Mouse (Mus musculus) embryonic facial prominence, embryonic 13.5 days (tissue): ENCODE results near the gene Ifih1. TPM values are rescaled to one million over a fixed set of nuclear protein-coding genes. Genes with fewer than 3 reads are reported as not detected.

Source experiments
- ATAC-seq: fragments of 200-750 bp; cut with Nextera tagmentation; 2 replicates; pipeline ENCODE4 v1.8.0; 2017; ENCODE audit warnings: low read depth; ENCODE audit not compliant: insufficient number of reproducible peaks, insufficient read depth, low FRiP score, low TSS enrichment
- H3K27ac ChIP-seq: fragments of 300-500 bp; sonication (generic); 2 replicates; pipeline ENCODE4 v1.5.1; 2015; ENCODE audit warnings: moderate library complexity, mild to moderate bottlenecking, inconsistent platforms
- H3K27me3 ChIP-seq: fragments of 300-500 bp; sonication (generic); 2 replicates; pipeline ENCODE4 v1.6.1; 2015; ENCODE audit warnings: mild to moderate bottlenecking, inconsistent platforms
- H3K36me3 ChIP-seq: fragments of 300-500 bp; sonication (generic); 2 replicates; pipeline ENCODE4 v1.6.1; 2015; ENCODE audit warnings: mild to moderate bottlenecking, inconsistent platforms
- H3K4me1 ChIP-seq: fragments of 300-500 bp; sonication (generic); 2 replicates; pipeline ENCODE4 v1.6.1; 2015; ENCODE audit warnings: inconsistent platforms
- H3K4me2 ChIP-seq: fragments of 300-500 bp; sonication (generic); 2 replicates; pipeline ENCODE4 v1.6.1; 2015; ENCODE audit warnings: moderate library complexity, mild to moderate bottlenecking, inconsistent platforms
- H3K4me3 ChIP-seq: fragments of 300-500 bp; sonication (generic); 2 replicates; pipeline ENCODE4 v1.5.1; 2015; ENCODE audit warnings: mild to moderate bottlenecking, inconsistent platforms
- H3K9ac ChIP-seq: fragments of 300-500 bp; sonication (generic); 2 replicates; pipeline ENCODE4 v1.6.1; 2015; ENCODE audit warnings: mild to moderate bottlenecking, inconsistent platforms
- H3K9me3 ChIP-seq: fragments of 300-500 bp; sonication (generic); 2 replicates; pipeline ENCODE4 v1.6.1; 2016; ENCODE audit warnings: inconsistent platforms
- WGBS: fragments of 180-500 bp; shearing (Covaris S2); methylation state at CpG from one replicate; pipeline ENCODE4 v1.1.7; 2015; ENCODE audit warnings: mixed read lengths; 5-methylcytosine and 5-hydroxymethylcytosine counted together
- polyA plus RNA-seq: library from polyadenylated mRNA; unstranded; fragments of >200 nt; fragmentation: Nextera tagmentation; extraction: Ambion mirVana; gene quantifications from 2 replicates; pipeline ENCODE4 v1.2.1, GENCODE M21; 2015

Ifih1 gene
- polyA plus RNA-seq, 1 experiment from 2014 or later, result 1.1 TPM

GRCm38 (mm10) chr2:62660565-62660964 lies 14.5 kb upstream of the Ifih1 start:
- WGBS, result 50% methylated on average over 6 of the region's 6 CpGs
- ATAC-seq, result no peak

GRCm38 (mm10) chr2:62656072-62656471 lies 10.0 kb upstream of the Ifih1 start:
- no peak for ATAC-seq
- H3K36me3 ChIP-seq, result no peaks in the 10 kb centered on the region
- 61% methylated on average over 1 of the region's 1 CpGs for WGBS
- H3K9me3 ChIP-seq, result no peaks in the 10 kb centered on the region
- H3K4me3 ChIP-seq, result no peak overlapping the region
- H3K27ac ChIP-seq, result no peak overlapping the region
- no peaks in the 10 kb centered on the region for H3K4me1 ChIP-seq
- H3K9ac ChIP-seq, result no peak overlapping the region
- H3K4me2 ChIP-seq, result no peak overlapping the region
- 0 out of 2 replicates have a peak, but pooled peaks cover 3% of the 10 kb centered on the region for H3K27me3 ChIP-seq

More at GRCm38 (mm10) chr2:62660565-62660964, 14.5 kb upstream of the Ifih1 start:
- Histone ChIP-seq H3K9me3 (no peaks in the 10 kb centered on the region), H3K27me3 (peaks cover 22% of the 10 kb centered on the region), H3K36me3 (no peaks in the 10 kb centered on the region), H3K27ac (no peak overlapping the region), H3K4me3 (no peak overlapping the region), H3K9ac (no peak overlapping the region), H3K4me2 (no peak overlapping the region), H3K4me1 (no peaks in the 10 kb centered on the region)

DNA sequence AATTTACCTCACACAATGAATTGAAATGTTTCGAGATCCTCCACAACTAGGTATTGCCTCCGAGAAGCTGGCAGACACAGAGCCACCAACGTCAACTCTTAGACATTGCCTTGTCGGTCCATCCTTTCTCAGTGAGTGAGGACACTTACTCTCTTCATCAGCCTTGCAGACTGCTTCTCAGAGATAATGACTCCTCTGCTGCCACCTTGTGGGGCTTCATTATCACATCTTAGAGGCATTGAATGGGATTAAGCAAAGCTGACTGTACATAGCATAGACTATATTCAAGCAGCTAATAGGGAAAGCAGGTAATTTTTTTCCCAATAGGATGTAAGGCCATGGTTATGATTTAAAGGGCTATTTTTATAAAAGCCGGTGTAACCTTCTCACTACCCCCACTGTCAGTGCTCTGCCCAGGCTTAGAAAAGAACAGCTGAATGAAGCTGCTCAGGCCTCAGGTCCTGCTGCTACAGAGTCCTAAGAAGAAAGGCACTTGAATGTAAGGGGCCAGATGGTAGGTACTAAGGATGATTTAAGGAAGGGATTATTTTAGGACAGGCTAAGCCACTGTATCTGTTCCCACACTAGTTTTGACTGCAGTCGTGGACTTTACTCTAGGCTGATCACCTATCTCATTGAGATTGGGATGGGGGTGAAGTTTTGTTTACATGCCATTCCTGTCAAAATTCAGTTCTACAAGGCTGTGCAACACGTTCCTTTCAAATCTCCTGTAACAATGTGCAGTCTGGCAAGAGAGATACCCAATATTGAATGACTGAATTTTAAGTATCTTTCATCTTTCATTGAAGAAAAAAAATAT lies 8.7 kb upstream of the Ifih1 start:
- WGBS, result 52% methylated on average over 7 of the region's 7 CpGs
- H3K9me3 ChIP-seq, result no peaks in the 10 kb centered on the region
- H3K27me3 ChIP-seq, result 0 out of 2 replicates have a peak, but pooled peaks cover 3% of the 10 kb centered on the region
- no peak overlapping the region for H3K9ac ChIP-seq
- H3K27ac ChIP-seq, result no peak overlapping the region
- ATAC-seq, result no peak
- no peaks in the 10 kb centered on the region for H3K4me1 ChIP-seq
- no peak overlapping the region for H3K4me3 ChIP-seq
- no peak overlapping the region for H3K4me2 ChIP-seq
- H3K36me3 ChIP-seq, result no peaks in the 10 kb centered on the region

DNA sequence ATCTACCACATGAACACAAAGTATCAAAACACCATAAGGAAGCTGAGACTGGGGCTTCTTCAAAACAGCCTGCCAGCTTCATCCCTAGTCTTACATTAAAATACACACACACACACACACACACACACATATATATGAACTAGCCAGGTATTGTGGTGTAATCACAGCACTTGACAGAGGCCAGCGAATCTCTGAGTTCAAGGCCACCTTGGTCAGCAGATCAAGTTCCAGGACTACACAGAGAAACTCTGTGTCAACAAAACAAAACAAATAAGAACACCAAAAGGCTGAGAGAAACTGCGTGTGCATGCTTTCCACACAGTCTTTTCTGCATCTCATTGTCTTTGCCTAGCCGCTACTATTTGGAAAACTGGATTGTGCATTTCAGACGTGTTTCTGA lies 6.4 kb upstream of the Ifih1 start:
- Histone ChIP-seq H3K27ac (no peak overlapping the region), H3K9ac (no peak overlapping the region), H3K27me3 (0 out of 2 replicates have a peak, but pooled peaks cover 3% of the 10 kb centered on the region), H3K4me1 (no peaks in the 10 kb centered on the region), H3K4me2 (no peak overlapping the region), H3K36me3 (no peaks in the 10 kb centered on the region), H3K9me3 (no peaks in the 10 kb centered on the region), H3K4me3 (no peak overlapping the region)
- ATAC-seq, result no peak
- WGBS, result 74% methylated on average over 4 of the region's 4 CpGs

- H3K9me3 ChIP-seq, result no peaks in the 10 kb centered on the region
These were observed 5.8 kb upstream of the Ifih1 start for GRCm38 (mm10) chr2:62651890-62652289.

DNA sequence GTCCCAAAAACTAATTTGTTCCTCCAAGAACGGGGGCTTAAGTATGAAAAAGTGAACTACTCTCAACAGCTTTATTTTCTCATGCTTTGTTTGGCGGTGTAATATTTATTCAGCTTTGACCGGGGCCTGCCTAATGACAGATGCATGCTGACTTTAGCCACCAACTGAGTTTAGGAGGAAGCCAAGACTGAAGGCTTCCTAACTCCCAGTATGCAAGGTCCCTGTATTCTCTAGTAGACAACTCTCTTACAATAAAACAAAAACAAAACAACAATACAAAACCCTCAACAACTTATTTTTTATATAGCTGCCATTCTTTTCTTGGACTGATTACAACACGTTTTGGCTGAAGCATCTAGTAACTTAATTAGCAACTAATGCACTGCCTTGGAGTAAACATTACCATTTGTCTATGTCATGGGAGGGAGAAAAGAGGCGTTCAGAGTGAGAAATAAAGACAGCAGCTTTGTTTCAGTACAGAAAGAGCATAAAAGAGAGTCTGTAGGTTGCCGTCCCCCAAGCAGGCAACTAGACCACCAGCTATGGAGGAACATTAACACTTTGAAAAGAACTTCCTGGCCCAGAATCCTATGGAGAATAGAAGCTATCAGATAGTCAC lies 725 bp upstream of the Ifih1 start:
- Histone ChIP-seq H3K36me3 (no peaks in the 10 kb centered on the region), H3K4me3 (peak overlapping the region; percentile 58), H3K9ac (no peak overlapping the region), H3K27ac (no peak overlapping the region), H3K9me3 (no peaks in the 10 kb centered on the region), H3K4me2 (peak overlapping the region; percentile 71), H3K4me1 (0 out of 2 replicates have a peak, but pooled peaks cover 4% of the 10 kb centered on the region), H3K27me3 (peaks cover 5% of the 10 kb centered on the region; the same call in 1 of the 2 replicates)
- ATAC-seq, result no peak
- WGBS, result 27% methylated on average over 6 of the region's 6 CpGs

More at GRCm38 (mm10) chr2:62651890-62652289, 5.8 kb upstream of the Ifih1 start:
- Histone ChIP-seq H3K9ac (no peak overlapping the region), H3K27ac (no peak overlapping the region), H3K27me3 (0 out of 2 replicates have a peak, but pooled peaks cover 3% of the 10 kb centered on the region), H3K4me1 (no peaks in the 10 kb centered on the region), H3K4me3 (no peak overlapping the region), H3K36me3 (no peaks in the 10 kb centered on the region), H3K4me2 (no peak overlapping the region)
- no peak for ATAC-seq
- WGBS, result 67% methylated on average over 4 of the region's 4 CpGs

DNA sequence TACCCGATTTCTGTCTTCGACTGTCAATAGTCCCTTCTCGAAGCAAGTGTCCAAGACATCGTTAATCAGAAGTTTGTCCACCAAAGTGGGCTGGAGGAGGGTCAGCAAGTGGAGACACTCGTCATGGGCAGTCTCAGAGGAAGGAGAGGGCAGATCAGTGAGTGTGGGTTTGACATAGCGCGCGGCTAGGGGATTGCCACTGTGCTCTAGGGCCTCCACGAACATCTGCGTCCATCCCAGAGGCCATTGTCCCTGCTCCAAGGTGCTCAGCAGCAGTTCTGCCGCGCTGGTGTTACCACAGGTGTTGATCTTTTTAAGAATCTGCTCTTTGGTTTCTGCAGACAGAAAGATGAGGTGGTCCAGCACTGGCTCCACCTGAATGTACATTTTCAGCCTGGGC lies 580 bp downstream of the Ifih1 start:
- Histone ChIP-seq H3K4me2 (peak overlapping the region; percentile 71), H3K4me1 (0 out of 2 replicates have a peak, but pooled peaks cover 4% of the 10 kb centered on the region), H3K27ac (no peak overlapping the region), H3K4me3 (peak overlapping the region; percentile 58), H3K27me3 (peaks cover 5% of the 10 kb centered on the region; the same call in 1 of the 2 replicates), H3K36me3 (no peaks in the 10 kb centered on the region), H3K9ac (peak overlapping the region; percentile 67), H3K9me3 (no peaks in the 10 kb centered on the region)
- ATAC-seq, result no peak
- WGBS, result 37% methylated on average over 12 of the region's 12 CpGs

- peaks cover 5% of the 10 kb centered on the region; the same call in 1 of the 2 replicates for H3K27me3 ChIP-seq
- H3K4me2 ChIP-seq, result no peak overlapping the region
- H3K9ac ChIP-seq, result no peak overlapping the region
- no peak overlapping the region for H3K4me3 ChIP-seq
- 85% methylated on average over 5 of the region's 5 CpGs for WGBS
- no peak for ATAC-seq
- H3K4me1 ChIP-seq, result 0 out of 2 replicates have a peak, but pooled peaks cover 4% of the 10 kb centered on the region
- H3K9me3 ChIP-seq, result no peaks in the 10 kb centered on the region
- H3K36me3 ChIP-seq, result no peaks in the 10 kb centered on the region
- H3K27ac ChIP-seq, result no peak overlapping the region
These were observed 1.2 kb downstream of the Ifih1 start for GRCm38 (mm10) chr2:62644891-62645290.

GRCm38 (mm10) chr2:62643405-62644305 lies 2.4 kb downstream of the Ifih1 start:
- peaks cover 5% of the 10 kb centered on the region; the same call in 1 of the 2 replicates for H3K27me3 ChIP-seq
- H3K4me1 ChIP-seq, result 0 out of 2 replicates have a peak, but pooled peaks cover 4% of the 10 kb centered on the region
- H3K4me2 ChIP-seq, result 0 out of 2 replicates have a peak overlapping the region, but pooled peaks have one; percentile 12
- H3K27ac ChIP-seq, result no peak overlapping the region
- no peak for ATAC-seq
- H3K9me3 ChIP-seq, result no peaks in the 10 kb centered on the region
- no peaks in the 10 kb centered on the region for H3K36me3 ChIP-seq
- no peak overlapping the region for H3K4me3 ChIP-seq
- 51% methylated on average over 21 of the region's 21 CpGs for WGBS
- no peak overlapping the region for H3K9ac ChIP-seq

DNA sequence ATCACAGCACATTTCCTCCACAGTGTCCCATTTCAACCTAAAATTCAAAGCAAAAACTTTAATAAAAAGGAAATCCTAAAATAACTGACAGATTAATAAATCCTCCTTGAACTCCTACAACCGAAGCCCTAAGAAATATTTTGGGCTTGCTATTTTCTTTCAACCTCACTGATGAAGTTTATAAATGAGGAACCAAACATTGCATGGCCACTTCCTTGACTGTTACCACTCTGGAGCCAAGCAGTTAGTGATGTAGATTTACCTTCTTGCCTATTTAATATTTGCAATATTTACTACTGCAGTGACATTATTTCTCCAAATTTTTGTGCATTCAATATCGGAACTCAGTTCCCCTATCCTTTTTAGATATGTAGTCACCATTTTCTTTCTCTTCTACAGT lies 6.2 kb downstream of the Ifih1 start:
- Histone ChIP-seq H3K27ac (no peak overlapping the region), H3K9me3 (no peaks in the 10 kb centered on the region), H3K4me1 (no peaks in the 10 kb centered on the region), H3K36me3 (no peaks in the 10 kb centered on the region), H3K4me2 (no peak overlapping the region), H3K27me3 (0 out of 2 replicates have a peak, but pooled peaks cover 5% of the 10 kb centered on the region), H3K4me3 (no peak overlapping the region), H3K9ac (no peak overlapping the region)
- no peak for ATAC-seq
- 84% methylated on average over 2 of the region's 2 CpGs for WGBS

DNA sequence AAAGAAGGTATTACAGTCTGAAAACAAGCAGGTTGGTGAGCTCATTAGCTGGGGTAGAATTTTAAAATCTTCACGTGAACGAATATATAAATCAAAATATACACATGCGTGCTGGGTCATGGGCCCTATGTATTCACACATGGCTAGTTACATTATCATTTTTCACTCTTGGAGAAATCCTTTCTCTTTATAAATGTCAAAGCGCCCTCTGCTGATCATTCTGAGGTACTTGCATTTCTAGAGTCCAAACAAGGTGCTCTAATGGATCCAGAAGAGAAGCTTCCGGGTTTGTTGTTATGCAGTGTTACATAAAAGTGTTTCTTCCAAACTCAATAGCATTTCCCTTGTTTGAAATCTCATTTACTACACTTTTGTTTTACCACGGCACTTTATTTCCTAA lies 15.6 kb downstream of the Ifih1 start:
- Histone ChIP-seq H3K27ac (no peak overlapping the region), H3K9ac (no peak overlapping the region), H3K36me3 (no peaks in the 10 kb centered on the region), H3K27me3 (no peaks in the 10 kb centered on the region), H3K4me2 (no peak overlapping the region), H3K4me3 (no peak overlapping the region), H3K4me1 (no peaks in the 10 kb centered on the region), H3K9me3 (no peaks in the 10 kb centered on the region)
- ATAC-seq, result no peak
- 20% methylated on average over 6 of the region's 6 CpGs for WGBS
